Mouse (Mus musculus) lung, postnatal 0 days (tissue): ENCODE measurements around the gene Olfm2. TPM values are rescaled to one million over a fixed set of nuclear protein-coding genes. Genes with fewer than 3 reads are reported as not detected.

Experiments
- ATAC-seq: fragments of 200-750 bp; cut with Nextera tagmentation; 2 replicates; pipeline ENCODE4 v1.8.0; 2017; ENCODE audit warnings: moderate library complexity
- DNase-seq: peaks from one replicate; pipeline ENCODE4 v3.0.0-alpha.2; 2016; ENCODE audit warnings: low spot score
- H3K27ac ChIP-seq: fragments of 300-500 bp; sonication (generic); 2 replicates; pipeline ENCODE4 v1.5.1; 2014; ENCODE audit warnings: antibody characterized with exemption, mild to moderate bottlenecking, low read length, mixed read lengths
- H3K27me3 ChIP-seq: fragments of 300-500 bp; sonication (generic); replicated peaks from 2 replicates; pipeline ENCODE4 v1.6.1; 2014; ENCODE audit warnings: low read length, mixed read lengths; ENCODE audit not compliant: insufficient read depth
- H3K36me3 ChIP-seq: fragments of 300-500 bp; sonication (generic); 2 replicates; pipeline ENCODE4 v1.6.1; 2014; ENCODE audit warnings: low read length, mixed read lengths; ENCODE audit not compliant: insufficient read depth
- H3K4me1 ChIP-seq: fragments of 300-500 bp; sonication (generic); 2 replicates; pipeline ENCODE4 v1.6.1; 2014; ENCODE audit warnings: antibody characterized with exemption, low read depth, low read length, mixed read lengths; ENCODE audit not compliant: insufficient read depth
- H3K4me2 ChIP-seq: fragments of 300-500 bp; sonication (generic); replicated peaks from 2 replicates; pipeline ENCODE4 v1.6.1; 2014; ENCODE audit warnings: low read depth, mild to moderate bottlenecking, low read length, moderate library complexity, mixed read lengths
- H3K4me3 ChIP-seq: fragments of 300-500 bp; sonication (generic); 2 replicates; pipeline ENCODE4 v1.5.1; 2014; ENCODE audit warnings: low read depth, low read length
- H3K9ac ChIP-seq: fragments of 300-500 bp; sonication (generic); replicated peaks from 2 replicates; pipeline ENCODE4 v1.6.1; 2014; ENCODE audit warnings: low read depth, mild to moderate bottlenecking
- H3K9me3 ChIP-seq: fragments of 300-500 bp; sonication (generic); 2 replicates; pipeline ENCODE4 v1.6.1; 2016; ENCODE audit warnings: low read length, mixed read lengths
- CTCF ChIP-seq: IDR thresholded peaks from 2 replicates; pipeline ENCODE4 v1.5.1; 2016; ENCODE audit warnings: antibody characterized with exemption, mild to moderate bottlenecking
- EP300 ChIP-seq: IDR thresholded peaks from 2 replicates; pipeline ENCODE4 v1.6.1; 2016; ENCODE audit warnings: antibody characterized with exemption, mild to moderate bottlenecking, control low read depth
- WGBS: fragments of 180-500 bp; shearing (Covaris S2); extraction: QIAGEN DNeasy Blood & Tissue Kit; methylation state at CpG from one replicate; pipeline ENCODE4 v1.1.7; 2014; 5-methylcytosine and 5-hydroxymethylcytosine counted together
- polyA plus RNA-seq: library from polyadenylated mRNA; unstranded; fragments of >200 nt; fragmentation: Nextera tagmentation; extraction: Ambion mirVana; gene quantifications from 2 replicates; pipeline ENCODE4 v1.2.1, GENCODE M21; 2015

Olfm2 gene
- polyA plus RNA-seq, 1 experiment from 2014 or later, result 0.36 TPM

- TF ChIP-seq CTCF (no peak), EP300 (no peak)
- 0 out of 2 replicates have a peak, but pooled peaks have one; percentile 5 for ATAC-seq
- WGBS, result 3% methylated on average over 42 of the region's 42 CpGs
These were observed 19.9 kb downstream of the Olfm2 start for GRCm38 (mm10) chr9:20726134-20726858.

GRCm38 (mm10) chr9:20721582-20721981 lies 24.6 kb downstream of the Olfm2 start:
- Histone ChIP-seq H3K27ac (no peak overlapping the region), H3K9ac (no peak overlapping the region), H3K4me3 (no peak overlapping the region), H3K36me3 (no peaks in the 10 kb centered on the region), H3K27me3 (peaks cover 18% of the 10 kb centered on the region), H3K4me1 (peaks cover 4% of the 10 kb centered on the region; the same call in 1 of the 2 replicates), H3K9me3 (no peaks in the 10 kb centered on the region), H3K4me2 (no peak overlapping the region)
- WGBS, result 44% methylated on average over 2 of the region's 2 CpGs
- ATAC-seq (no peak), DNase-seq (no peak)
- TF ChIP-seq CTCF, result no peak
- no peak for TF ChIP-seq EP300

More at GRCm38 (mm10) chr9:20726134-20726858, 19.9 kb downstream of the Olfm2 start:
- no peak for DNase-seq
- no peak overlapping the region for H3K27ac ChIP-seq
- 0 out of 2 replicates have a peak overlapping the region, but pooled peaks have one; percentile 3 for H3K9ac ChIP-seq
- peaks cover 4% of the 10 kb centered on the region for H3K4me1 ChIP-seq
- peak overlapping the region; percentile 82 for H3K4me2 ChIP-seq
- H3K9me3 ChIP-seq, result no peaks in the 10 kb centered on the region
- peak overlapping the region; percentile 41 for H3K4me3 ChIP-seq
- peaks cover 28% of the 10 kb centered on the region for H3K27me3 ChIP-seq
- H3K36me3 ChIP-seq, result no peaks in the 10 kb centered on the region

GRCm38 (mm10) chr9:20715332-20715731 lies 30.8 kb downstream of the Olfm2 start:
- Histone ChIP-seq H3K9ac (no peak overlapping the region), H3K27ac (no peak overlapping the region), H3K36me3 (no peaks in the 10 kb centered on the region), H3K4me1 (no peaks in the 10 kb centered on the region), H3K27me3 (no peaks in the 10 kb centered on the region), H3K4me2 (no peak overlapping the region), H3K4me3 (no peak overlapping the region), H3K9me3 (no peaks in the 10 kb centered on the region; the same call in 1 of the 2 replicates)
- 65% methylated on average over 7 of the region's 7 CpGs for WGBS
- DNase-seq, result no peak
- TF ChIP-seq EP300, result no peak
- peak; percentile 46 for TF ChIP-seq CTCF
- no peak for ATAC-seq

DNA sequence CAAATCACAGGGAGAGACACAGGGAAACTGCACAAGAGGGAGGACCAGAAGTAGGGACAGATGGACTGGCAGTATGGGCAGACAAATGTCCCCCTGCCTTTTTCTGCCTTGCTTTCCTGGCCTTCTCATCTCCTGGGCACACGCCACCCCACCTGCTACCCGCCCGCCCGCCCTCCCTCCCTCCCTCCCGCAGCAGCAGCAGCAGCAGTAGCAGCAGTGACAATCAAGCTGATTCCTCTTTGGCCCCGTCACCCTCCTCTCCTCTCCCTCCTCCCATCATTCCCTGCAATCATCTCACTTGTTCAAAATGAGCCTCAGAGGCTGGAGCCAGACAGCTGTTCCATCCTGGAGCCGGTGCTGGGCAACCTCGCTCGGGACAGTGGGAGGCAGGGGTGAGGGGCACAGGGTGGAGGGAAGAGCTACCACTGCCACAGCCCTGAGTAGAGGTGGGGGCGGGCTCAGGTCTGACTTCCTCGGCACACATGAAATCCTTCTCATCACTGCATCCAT lies 32.6 kb downstream of the Olfm2 start:
- Histone ChIP-seq H3K4me3 (no peak overlapping the region), H3K9ac (no peak overlapping the region), H3K27ac (no peak overlapping the region), H3K4me1 (no peaks in the 10 kb centered on the region), H3K27me3 (no peaks in the 10 kb centered on the region), H3K36me3 (no peaks in the 10 kb centered on the region), H3K4me2 (no peak overlapping the region), H3K9me3 (no peaks in the 10 kb centered on the region; the same call in 1 of the 2 replicates)
- no peak for ATAC-seq
- no peak for DNase-seq
- TF ChIP-seq EP300 (no peak), CTCF (no peak)
- WGBS, result 40% methylated on average over 5 of the region's 11 CpGs

- no peak overlapping the region for H3K9ac ChIP-seq
- no peaks in the 10 kb centered on the region for H3K4me1 ChIP-seq
- 59% methylated on average over 5 of the region's 5 CpGs for WGBS
- no peaks in the 10 kb centered on the region; the same call in 1 of the 2 replicates for H3K9me3 ChIP-seq
- TF ChIP-seq EP300 (no peak), CTCF (no peak)
- no peak overlapping the region for H3K4me2 ChIP-seq
- H3K27me3 ChIP-seq, result no peaks in the 10 kb centered on the region
- no peaks in the 10 kb centered on the region for H3K36me3 ChIP-seq
- no peak for DNase-seq
- no peak for ATAC-seq
- no peak overlapping the region for H3K27ac ChIP-seq
- no peak overlapping the region for H3K4me3 ChIP-seq
These were observed 33.1 kb downstream of the Olfm2 start for GRCm38 (mm10) chr9:20712934-20713477.

GRCm38 (mm10) chr9:20710471-20710870 lies 35.7 kb downstream of the Olfm2 start:
- Histone ChIP-seq H3K27me3 (no peaks in the 10 kb centered on the region), H3K4me2 (no peak overlapping the region), H3K4me3 (no peak overlapping the region), H3K36me3 (no peaks in the 10 kb centered on the region), H3K4me1 (no peaks in the 10 kb centered on the region), H3K9me3 (no peaks in the 10 kb centered on the region; the same call in 1 of the 2 replicates), H3K27ac (no peak overlapping the region), H3K9ac (no peak overlapping the region)
- no peak for TF ChIP-seq CTCF
- no peak for TF ChIP-seq EP300
- ATAC-seq (no peak), DNase-seq (no peak)
- WGBS, result 71% methylated on average over 3 of the region's 3 CpGs
